Mouse (Mus musculus): Measurements from ENCODE around the gene Cd47. TPM values are rescaled to one million over a fixed set of nuclear protein-coding genes. Genes with fewer than 3 reads are reported as not detected.

The Cd47 gene
- total RNA-seq, 2 experiments from 2014 or later, result 53.2 to 55.3 TPM

GRCm38 (mm10) chr16:49786116-49786515 is 14.2 kb upstream of the Cd47 start:
- DNase-seq (ENCODE audit: low spot score in 2 of 2), result no peak

GRCm38 (mm10) chr16:49787714-49788113 is 12.6 kb upstream of the Cd47 start:
- no peak for DNase-seq (ENCODE audit: low spot score in 2 of 2)

DNA sequence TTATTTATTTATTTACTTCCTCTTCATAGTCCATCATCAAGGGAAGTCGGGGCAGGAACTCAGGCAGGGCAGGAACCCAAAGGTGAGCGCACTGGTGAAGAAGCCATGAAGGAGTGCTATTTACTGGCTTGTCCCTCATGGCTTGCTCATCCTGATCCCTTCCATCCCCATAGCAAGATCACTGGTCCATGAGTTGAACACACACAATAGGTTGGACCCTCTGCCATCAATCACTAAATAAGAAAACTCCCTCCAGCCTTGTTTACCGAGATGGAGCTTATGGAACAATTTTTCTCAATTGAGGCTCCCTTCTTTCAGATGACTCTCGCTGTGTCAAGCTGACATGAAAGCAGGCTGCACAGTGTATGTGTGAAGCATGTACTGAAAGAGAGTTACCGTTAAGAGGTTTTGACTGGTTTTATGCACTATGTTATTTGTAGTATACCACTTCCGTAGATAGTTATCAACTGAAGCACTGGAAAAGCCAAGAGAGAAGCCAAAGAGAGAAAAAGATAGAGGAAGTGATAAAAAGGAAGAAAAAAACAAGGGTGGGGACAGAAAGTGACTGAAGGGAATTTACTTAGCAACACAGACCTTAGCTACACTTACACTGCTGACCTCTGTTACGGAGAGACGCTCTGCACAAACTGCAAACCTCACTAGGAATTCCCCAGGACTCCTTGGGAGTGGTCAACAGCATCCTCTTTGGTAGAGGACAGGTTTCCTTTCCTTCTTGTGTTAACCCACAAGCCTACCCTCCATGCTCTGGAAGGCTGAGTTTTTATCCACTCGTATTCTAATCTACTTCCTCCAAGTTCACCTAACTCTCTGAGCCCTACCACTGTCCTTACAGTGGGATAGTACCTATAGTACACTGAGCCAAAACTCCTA is 9.5 kb upstream of the Cd47 start:
- DNase-seq (ENCODE audit: low spot score in 2 of 2), result no peak

DNA sequence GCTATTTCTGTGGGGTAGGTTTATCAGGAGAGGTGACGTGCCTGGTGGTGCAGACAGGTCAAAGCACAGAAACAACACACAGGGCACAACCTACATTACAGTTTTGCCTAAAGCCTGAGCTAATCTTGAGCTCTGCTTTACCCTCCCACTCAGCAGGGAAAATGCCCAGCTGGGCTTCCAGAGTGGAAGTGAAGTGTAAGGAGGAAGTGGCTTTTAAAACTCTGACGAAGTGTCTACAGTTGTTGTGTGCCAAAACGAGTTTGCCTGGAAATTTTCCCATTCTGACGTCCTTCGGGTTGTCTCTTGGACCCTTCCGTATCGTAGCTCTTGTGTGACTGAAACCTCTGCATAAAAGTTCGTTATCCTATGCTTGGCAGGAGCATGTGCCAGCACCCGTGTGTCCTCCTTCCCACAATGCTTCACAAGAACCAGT is 7.9 kb upstream of the Cd47 start:
- DNase-seq (ENCODE audit: low spot score in 2 of 2), result no peak

DNA sequence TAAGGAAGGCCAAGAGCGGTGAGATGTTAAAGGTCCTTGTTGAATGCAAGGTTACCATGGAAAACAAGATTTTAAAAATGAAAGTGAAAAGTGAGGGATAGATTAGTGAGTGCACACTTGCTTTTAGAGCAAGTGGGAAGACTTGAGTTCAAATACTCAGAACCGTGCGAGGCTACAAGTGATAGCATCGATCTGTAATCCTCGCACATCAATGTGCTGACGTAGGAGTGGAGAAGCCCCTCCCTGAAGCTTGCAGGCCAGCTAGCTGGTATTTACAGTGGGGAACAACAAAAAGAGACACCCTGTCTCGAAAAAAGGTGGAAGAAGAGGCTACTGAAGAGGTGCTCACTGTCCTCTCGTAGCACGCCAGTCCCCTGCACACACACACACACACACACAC is 6.7 kb upstream of the Cd47 start:
- DNase-seq (ENCODE audit: low spot score in 2 of 2), result no peak

- no peak for DNase-seq (ENCODE audit: low spot score in 2 of 2)
Measured at GRCm38 (mm10) chr16:49796271-49796670, 4.1 kb upstream of the Cd47 start.

- no peak for DNase-seq (ENCODE audit: low spot score in 2 of 2)
Measured at GRCm38 (mm10) chr16:49796954-49797353, 3.4 kb upstream of the Cd47 start.

GRCm38 (mm10) chr16:49798790-49799189 is 1.5 kb upstream of the Cd47 start:
- no peak for DNase-seq (ENCODE audit: low spot score in 2 of 2)

- no peak for DNase-seq (ENCODE audit: low spot score in 2 of 2)
Measured at GRCm38 (mm10) chr16:49800996-49801395, 663 bp downstream of the Cd47 start.

- no peak for DNase-seq (ENCODE audit: low spot score in 2 of 2)
Measured at GRCm38 (mm10) chr16:49801399-49801798, 1.1 kb downstream of the Cd47 start.

DNA sequence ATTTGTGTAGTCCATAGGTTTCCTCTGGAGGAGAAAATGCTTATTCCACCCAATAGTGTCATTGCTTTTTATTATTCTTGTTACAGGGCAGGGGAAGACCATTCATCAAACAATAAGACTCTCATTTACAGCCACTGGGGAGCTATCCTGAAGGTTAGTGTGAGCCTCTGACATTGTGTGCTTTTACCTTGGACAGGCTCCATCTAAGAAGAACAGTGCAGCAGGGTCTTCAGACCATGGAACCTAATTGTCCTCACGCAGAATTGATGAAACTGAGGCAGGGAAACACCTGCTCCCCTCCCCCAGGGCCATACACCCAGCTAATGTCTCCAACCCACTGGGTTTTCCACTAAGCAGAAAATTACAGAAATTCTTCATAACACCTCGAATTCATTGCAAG is 2.7 kb downstream of the Cd47 start:
- DNase-seq (ENCODE audit: low spot score in 2 of 2), result no peak

- DNase-seq (ENCODE audit: low spot score in 2 of 2), result no peak
Measured at GRCm38 (mm10) chr16:49803932-49804461, 3.7 kb downstream of the Cd47 start.

DNA sequence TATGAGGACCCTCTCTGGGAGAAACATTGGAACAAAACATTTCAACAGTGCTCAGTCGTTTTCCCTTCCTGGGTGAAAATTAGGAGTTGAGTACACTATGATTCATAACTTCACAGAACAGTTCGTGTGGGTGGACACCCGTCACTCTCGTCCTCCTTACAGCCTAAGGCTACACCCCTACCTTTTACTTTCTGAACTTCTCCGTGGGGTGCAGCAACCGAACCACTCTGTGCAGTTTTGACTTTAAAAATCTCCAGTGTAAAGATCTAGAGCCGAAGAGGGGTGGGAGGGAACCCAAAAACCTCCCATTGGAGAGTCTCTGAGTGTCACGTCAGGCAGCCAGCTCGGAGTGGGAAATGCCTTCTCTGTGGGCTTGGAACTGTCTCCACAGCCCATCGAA is 6.6 kb downstream of the Cd47 start:
- DNase-seq (ENCODE audit: low spot score in 2 of 2), result no peak

- no peak for DNase-seq (ENCODE audit: low spot score in 2 of 2)
Measured at GRCm38 (mm10) chr16:49807419-49807841, 7.1 kb downstream of the Cd47 start.

GRCm38 (mm10) chr16:49807862-49808430 is 7.6 kb downstream of the Cd47 start:
- DNase-seq (ENCODE audit: low spot score in 2 of 2), result no peak

DNA sequence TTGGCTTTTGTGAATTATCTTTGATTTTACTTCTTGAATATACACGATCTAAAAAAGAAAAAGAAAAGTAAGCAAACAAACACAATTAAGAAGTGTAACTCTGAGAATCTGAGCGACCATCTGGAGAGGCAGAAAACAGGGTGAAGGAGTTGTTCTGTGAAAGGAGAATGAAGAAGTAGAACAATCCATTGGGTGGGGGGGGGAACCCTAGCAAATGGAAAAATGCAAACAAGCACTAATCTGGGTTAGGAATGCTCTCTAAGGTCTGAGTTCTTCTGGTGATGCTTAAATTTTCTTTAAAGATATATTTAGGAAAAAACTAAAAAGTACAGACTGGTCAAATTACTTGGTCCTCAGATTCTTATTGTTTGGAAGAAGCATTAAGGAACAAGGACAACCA is 11.6 kb downstream of the Cd47 start:
- DNase-seq (ENCODE audit: low spot score in 2 of 2), result no peak

- DNase-seq (ENCODE audit: low spot score in 2 of 2), result no peak
Measured at GRCm38 (mm10) chr16:49812821-49813616, 12.7 kb downstream of the Cd47 start.

- DNase-seq (ENCODE audit: low spot score in 2 of 2), result no peak
Measured at GRCm38 (mm10) chr16:49814419-49814818, 14.1 kb downstream of the Cd47 start.

DNA sequence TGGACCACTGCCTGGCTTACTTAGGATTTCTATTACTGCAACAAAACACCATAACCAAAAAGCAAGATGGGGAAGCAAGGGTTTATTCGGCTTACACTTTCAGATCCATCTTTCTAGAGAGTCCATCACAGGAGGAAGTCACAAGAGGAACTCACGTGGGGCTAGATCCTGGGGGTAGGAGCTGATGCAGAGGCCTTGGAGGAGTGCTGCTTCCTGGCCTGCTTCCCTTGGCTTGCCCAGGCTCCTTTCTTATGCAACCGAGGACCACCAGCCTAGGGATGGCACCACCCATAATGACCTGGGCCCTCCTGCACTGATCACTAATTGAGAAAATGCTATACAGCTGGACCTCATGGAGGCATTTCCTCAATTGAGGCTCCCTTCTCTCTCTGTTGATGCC is 16.6 kb downstream of the Cd47 start:
- no peak for DNase-seq (ENCODE audit: low spot score in 2 of 2)

DNA sequence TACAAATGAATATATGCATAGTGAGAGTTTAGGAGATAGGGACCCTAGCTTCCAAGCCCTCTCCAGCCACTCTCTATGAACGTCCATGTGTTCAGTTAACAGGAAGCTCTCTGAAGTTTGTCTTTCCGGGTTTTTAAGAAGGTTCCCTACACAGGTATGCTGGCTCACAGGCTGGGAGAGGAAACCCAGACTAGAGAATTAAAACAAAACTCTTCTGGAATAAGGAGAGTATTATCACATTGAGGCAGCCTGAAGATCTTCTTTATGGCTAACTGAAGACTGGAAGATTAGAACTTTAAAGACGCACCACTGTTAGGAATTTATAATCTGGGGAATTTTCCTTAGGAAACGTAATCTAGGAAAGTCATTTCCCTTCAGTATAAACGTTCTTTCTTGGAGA is 17.8 kb downstream of the Cd47 start:
- no peak for DNase-seq (ENCODE audit: low spot score in 2 of 2)

DNA sequence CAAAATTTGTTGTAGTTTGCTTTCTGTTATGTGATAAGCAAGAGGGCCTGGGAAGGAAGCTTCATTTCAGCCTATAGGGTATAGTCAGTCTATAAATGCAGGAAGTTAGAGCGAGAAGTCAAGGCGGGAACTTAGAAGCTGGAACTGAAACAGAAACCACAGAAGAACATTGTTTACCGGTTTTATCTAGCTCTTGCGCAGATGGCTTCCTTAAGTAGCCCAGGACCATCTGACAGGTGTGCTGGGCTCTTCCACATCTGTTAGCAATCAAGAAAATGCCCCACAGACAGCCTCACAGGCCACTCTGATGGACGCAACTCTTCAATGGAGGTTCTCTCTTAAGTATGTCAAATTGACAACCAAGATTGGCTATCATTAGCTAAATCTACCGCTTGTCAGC is 18.3 kb downstream of the Cd47 start:
- no peak for DNase-seq (ENCODE audit: low spot score in 2 of 2)

DNA sequence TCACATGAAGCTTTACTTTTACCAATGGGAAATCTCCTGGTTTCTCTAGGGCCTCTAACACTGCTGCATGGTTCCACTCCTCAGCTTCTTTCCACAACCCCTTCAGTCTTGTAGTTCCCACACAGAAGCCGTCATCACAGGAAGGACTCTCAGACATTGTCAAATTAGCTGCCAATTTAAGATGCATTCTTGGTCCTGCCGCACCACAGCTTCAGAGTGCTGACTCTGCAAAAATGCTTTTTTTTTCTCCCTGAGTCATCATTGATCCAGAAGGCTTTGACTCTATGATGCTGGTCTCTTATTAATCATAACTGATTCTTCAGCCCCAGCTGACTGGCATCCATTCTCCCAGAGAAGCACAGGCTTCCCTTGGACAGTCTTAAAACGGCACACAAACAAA is 19.2 kb downstream of the Cd47 start:
- DNase-seq (ENCODE audit: low spot score in 2 of 2), result no peak
